ENCODE assay signal across 25 mouse cellular contexts in the genomic region with DNA sequence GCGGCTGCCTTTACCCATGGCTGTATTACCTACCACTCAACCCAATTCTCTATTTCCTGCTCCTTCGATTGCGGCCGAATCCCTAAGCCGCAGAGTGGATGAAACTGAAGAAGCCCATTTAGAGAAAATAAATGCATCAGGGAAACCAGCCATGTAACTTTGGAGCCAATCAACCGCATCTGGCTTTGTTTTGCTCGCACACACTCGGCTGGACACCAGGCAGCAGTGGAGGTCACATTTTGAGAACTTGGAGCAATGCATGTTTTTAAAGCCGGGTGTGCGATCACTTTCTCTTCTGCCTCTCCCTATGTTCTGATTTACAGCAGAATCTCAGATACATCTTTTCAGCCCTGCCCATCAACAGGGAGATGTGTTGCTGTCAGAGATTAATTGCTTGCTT.
DNase-seq lines count a peak whose midpoint lies in the region; ATAC-seq lines count a peak whose summit lies in the region.
"Had no signal": no experiment of that assay in that cellular context is flagged by ENCODE, and none has a peak within 500 bp of the region (broad histone marks: within the 10 kb centered on the region; RNA-seq: fewer than 3 reads in every experiment).

No protein-coding gene starts in this region.

- H3K27me3 ChIP-seq in kidney, embryonic 14.5 days (ENCODE audit: control insufficient read depth, insufficient read depth, low read length) = no peaks in the 10 kb centered on the region
- no peaks in the 10 kb centered on the region for H3K27me3 ChIP-seq in embryonic facial prominence, embryonic 10.5 days (replicated peaks; ENCODE audit: low read depth, poor library complexity, severe bottlenecking)
- no peaks in the 10 kb centered on the region for H3K27me3 ChIP-seq in embryonic facial prominence, embryonic 11.5 days (ENCODE audit: control insufficient read depth, insufficient read depth, low read length)
- H3K27me3 ChIP-seq: forebrain, embryonic 15.5 days; heart, embryonic 12.5 days; liver, embryonic 15.5 days; lung, embryonic 15.5 days; midbrain, embryonic 12.5 days; neural tube, embryonic 13.5 days had no signal

- H3K4me2 ChIP-seq in kidney, embryonic 14.5 days (replicated peaks; ENCODE audit: low read depth, low read length) = no peak overlapping the region
- no peak overlapping the region for H3K4me2 ChIP-seq in embryonic facial prominence, embryonic 11.5 days (ENCODE audit: low read depth, low read length)
- H3K4me2 ChIP-seq: forebrain, embryonic 15.5 days; heart, embryonic 12.5 days; hindbrain, embryonic 13.5 days; liver, embryonic 15.5 days; lung, embryonic 15.5 days; midbrain, embryonic 12.5 days; neural tube, embryonic 13.5 days had no signal

- no peak overlapping the region for H3K27ac ChIP-seq in kidney, embryonic 14.5 days (ENCODE audit: low read depth, low read length)
- H3K27ac ChIP-seq in embryonic facial prominence, embryonic 10.5 days (replicated peaks) = peak overlapping the region; percentile 5; the same call in 1 of the 2 replicates
- H3K27ac ChIP-seq in embryonic facial prominence, embryonic 11.5 days (replicated peaks; ENCODE audit: low read depth, low read length) = peak overlapping the region; percentile 3; the same call in 1 of the 2 replicates
- H3K27ac ChIP-seq: forebrain, embryonic 10.5 days; forebrain, embryonic 15.5 days; hindbrain, embryonic 13.5 days; liver, embryonic 15.5 days; lung, embryonic 15.5 days; midbrain, embryonic 12.5 days; neural tube, embryonic 13.5 days had no signal

- WGBS in kidney, embryonic 14.5 days = 38% methylated on average over 10 of the region's 10 CpGs
- 73% methylated on average over 10 of the region's 10 CpGs for WGBS in embryonic facial prominence, embryonic 10.5 days
- WGBS in embryonic facial prominence, embryonic 11.5 days = 52% methylated on average over 10 of the region's 10 CpGs

- ATAC-seq in kidney, embryonic 14.5 days (ENCODE audit: low FRiP score, low TSS enrichment) = no peak
- no peak for ATAC-seq in embryonic facial prominence, embryonic 11.5 days (replicated peaks; ENCODE audit: insufficient number of reproducible peaks, low FRiP score, low TSS enrichment, low read depth)
- ATAC-seq: forebrain, embryonic 15.5 days; intestine, embryonic 16.5 days had no signal

- peak; percentile 22 for DNase-seq in gastrocnemius, postnatal 14 days
- no peak for DNase-seq in gastrocnemius, postnatal 10 days
- peak; percentile 19 for DNase-seq in kidney, postnatal 14 days
- peak; percentile 37 for DNase-seq in embryonic facial prominence, embryonic 10.5 days (ENCODE audit: low spot score)
- DNase-seq in embryonic facial prominence, embryonic 11.5 days (ENCODE audit: low spot score) = peak; percentile 72
- no peak for DNase-seq in adrenal gland, postnatal 14 days
- no peak for DNase-seq in lung, postnatal 25 days (ENCODE audit: low spot score)
- DNase-seq: adrenal gland, postnatal 36 days; B cell, adult 2 months; cerebellum, adult 18-20 months; heart, adult 18-20 months; heart, postnatal 4 days; layer of hippocampus, adult 9-11 months; lung, postnatal 36 days; right cerebral cortex, postnatal 14 days had no signal

- no peaks in the 10 kb centered on the region for H3K36me3 ChIP-seq in kidney, embryonic 14.5 days (ENCODE audit: control insufficient read depth, insufficient read depth, low read length)
- H3K36me3 ChIP-seq in embryonic facial prominence, embryonic 10.5 days (replicated peaks) = no peaks in the 10 kb centered on the region
- no peaks in the 10 kb centered on the region for H3K36me3 ChIP-seq in embryonic facial prominence, embryonic 11.5 days (replicated peaks; ENCODE audit: control insufficient read depth, insufficient read depth, low read depth, low read length)
- H3K36me3 ChIP-seq: forebrain, embryonic 10.5 days; forebrain, embryonic 15.5 days; heart, embryonic 12.5 days; hindbrain, embryonic 13.5 days; liver, embryonic 15.5 days; lung, embryonic 15.5 days; midbrain, embryonic 12.5 days; neural tube, embryonic 13.5 days had no signal

- no peak overlapping the region for H3K9ac ChIP-seq in kidney, embryonic 14.5 days (ENCODE audit: low read depth, low read length)
- H3K9ac ChIP-seq in embryonic facial prominence, embryonic 11.5 days (replicated peaks; ENCODE audit: low read length) = no peak overlapping the region
- H3K9ac ChIP-seq: forebrain, embryonic 15.5 days; heart, embryonic 12.5 days; hindbrain, embryonic 13.5 days; liver, embryonic 15.5 days; lung, embryonic 15.5 days; midbrain, embryonic 12.5 days; neural tube, embryonic 13.5 days had no signal

- H3K4me1 ChIP-seq in kidney, embryonic 14.5 days (ENCODE audit: control insufficient read depth, insufficient read depth, low read length) = peaks cover 11% of the 10 kb centered on the region; the same call in 1 of the 2 replicates
- peaks cover 13% of the 10 kb centered on the region; the same call in 1 of the 2 replicates for H3K4me1 ChIP-seq in embryonic facial prominence, embryonic 10.5 days
- no peaks in the 10 kb centered on the region for H3K4me1 ChIP-seq in embryonic facial prominence, embryonic 11.5 days (ENCODE audit: control insufficient read depth, insufficient read depth, low read length)
- H3K4me1 ChIP-seq: heart, embryonic 12.5 days; hindbrain, embryonic 13.5 days; liver, embryonic 15.5 days; midbrain, embryonic 12.5 days; neural tube, embryonic 13.5 days had no signal

- peaks cover 4% of the 10 kb centered on the region; the same call in 1 of the 2 replicates for H3K9me3 ChIP-seq in kidney, embryonic 14.5 days (ENCODE audit: control insufficient read depth, low read length)
- H3K9me3 ChIP-seq in embryonic facial prominence, embryonic 10.5 days = peaks cover 8% of the 10 kb centered on the region
- H3K9me3 ChIP-seq in embryonic facial prominence, embryonic 11.5 days (replicated peaks; ENCODE audit: control insufficient read depth, low read length) = no peaks in the 10 kb centered on the region
- H3K9me3 ChIP-seq: forebrain, embryonic 15.5 days; liver, embryonic 15.5 days; lung, embryonic 15.5 days had no signal

- intact Hi-C loops in gastrocnemius, postnatal 14 days (cut with DNase I; ENCODE audit: low total_unique reads) = loop anchor here (10.0 kb wide), 1 partner anchor 61 kb away; no protein-coding TSS in a partner anchor

- H3K4me3 ChIP-seq in kidney, embryonic 14.5 days (ENCODE audit: low read length) = no peak overlapping the region
- no peak overlapping the region for H3K4me3 ChIP-seq in embryonic facial prominence, embryonic 10.5 days
- no peak overlapping the region for H3K4me3 ChIP-seq in embryonic facial prominence, embryonic 11.5 days (ENCODE audit: low read depth, low read length)
- H3K4me3 ChIP-seq: forebrain, embryonic 10.5 days; forebrain, embryonic 15.5 days; heart, embryonic 12.5 days; hindbrain, embryonic 13.5 days; liver, embryonic 15.5 days; lung, embryonic 15.5 days; midbrain, embryonic 12.5 days; neural tube, embryonic 13.5 days had no signal

Comparison
In these comparisons a context has a peak if more than half of its experiments do, and no peak if none do; other contexts are left out.
1. DNase-seq: peak in gastrocnemius, postnatal 14 days (single experiment), kidney, postnatal 14 days (single experiment), embryonic facial prominence, embryonic 10.5 days (single experiment) and embryonic facial prominence, embryonic 11.5 days (single experiment); none in gastrocnemius, postnatal 10 days (single experiment), adrenal gland, postnatal 14 days (single experiment) and lung, postnatal 25 days (single experiment).